Mouse (Mus musculus) brown adipose tissue, adult 24 weeks (tissue): ENCODE data around the gene Gnpat. TPM values are rescaled to one million over a fixed set of nuclear protein-coding genes. Genes with fewer than 3 reads are reported as not detected.
"Not testable (repeated sequence)": the region's sequence is repeated elsewhere in the genome, so short reads cannot be mapped to it uniquely, and the experiment has no call there.

Experiments used
- H3K27ac ChIP-seq: fragments of 200-500 bp; replicated peaks from 2 replicates; pipeline ENCODE4 v1.5.1; 2012; ENCODE audit warnings: low read depth, mild to moderate bottlenecking, low read length
- H3K4me1 ChIP-seq: fragments of 200-500 bp; 2 replicates; pipeline ENCODE4 v1.6.1; 2012; ENCODE audit warnings: low read length, mixed read lengths; ENCODE audit not compliant: control insufficient read depth, insufficient read depth, insufficient read length
- H3K4me3 ChIP-seq: fragments of 200-500 bp; 2 replicates; pipeline ENCODE4 v1.5.1; 2012; ENCODE audit warnings: low read depth, mild to moderate bottlenecking, low read length, moderate library complexity; ENCODE audit not compliant: insufficient read depth
- polyA plus RNA-seq: library from polyadenylated mRNA; stranded (reverse); fragments of >200 nt; gene quantifications from 2 replicates; pipeline ENCODE4 v1.2.4, GENCODE M21; 2012; ENCODE audit not compliant: missing spikeins, insufficient read depth, insufficient read length

Gnpat gene
- polyA plus RNA-seq, 1 experiment = 153 TPM

GRCm38 (mm10) chr8:124833430-124834205 is 29.2 kb upstream of the Gnpat start:
- peaks cover 9% of the 10 kb centered on the region; the same call in 1 of the 2 replicates for H3K4me1 ChIP-seq
- peak overlapping the region; percentile 61 for H3K4me3 ChIP-seq
- peak overlapping the region; percentile 98 for H3K27ac ChIP-seq

- Histone ChIP-seq H3K4me3 (no peak overlapping the region), H3K4me1 (peaks cover 11% of the 10 kb centered on the region; the same call in 1 of the 2 replicates), H3K27ac (peak overlapping the region; percentile 52)
These were observed 27.0 kb upstream of the Gnpat start for GRCm38 (mm10) chr8:124835848-124836247.

- Histone ChIP-seq H3K27ac (peak overlapping the region; percentile 52), H3K4me3 (no peak overlapping the region), H3K4me1 (peaks cover 11% of the 10 kb centered on the region; the same call in 1 of the 2 replicates)
These were observed 26.6 kb upstream of the Gnpat start for GRCm38 (mm10) chr8:124836273-124836672.

- no peak overlapping the region for H3K4me3 ChIP-seq
- H3K4me1 ChIP-seq = peaks cover 11% of the 10 kb centered on the region; the same call in 1 of the 2 replicates
- H3K27ac ChIP-seq = no peak overlapping the region
These were observed 25.9 kb upstream of the Gnpat start for GRCm38 (mm10) chr8:124836907-124837306.

- no peak overlapping the region for H3K4me3 ChIP-seq
- H3K4me1 ChIP-seq = peaks cover 14% of the 10 kb centered on the region; the same call in 1 of the 2 replicates
- H3K27ac ChIP-seq = no peak overlapping the region; the same call in 1 of the 2 replicates
These were observed 24.9 kb upstream of the Gnpat start for GRCm38 (mm10) chr8:124837956-124838355.

GRCm38 (mm10) chr8:124839371-124839770 is 23.5 kb upstream of the Gnpat start:
- no peak overlapping the region for H3K27ac ChIP-seq
- no peak overlapping the region for H3K4me3 ChIP-seq
- H3K4me1 ChIP-seq = peaks cover 26% of the 10 kb centered on the region

- H3K4me1 ChIP-seq = peaks cover 24% of the 10 kb centered on the region
- H3K27ac ChIP-seq = 0 out of 2 replicates have a peak overlapping the region, but pooled peaks have one; percentile 42
- H3K4me3 ChIP-seq = no peak overlapping the region
These were observed 21.9 kb upstream of the Gnpat start for GRCm38 (mm10) chr8:124840900-124841299.

- Histone ChIP-seq H3K4me1 (peaks cover 24% of the 10 kb centered on the region), H3K27ac (no peak overlapping the region), H3K4me3 (no peak overlapping the region)
These were observed 21.1 kb upstream of the Gnpat start for GRCm38 (mm10) chr8:124841775-124842174.

GRCm38 (mm10) chr8:124842929-124843328 is 19.9 kb upstream of the Gnpat start:
- H3K27ac ChIP-seq = peak overlapping the region; percentile 70

GRCm38 (mm10) chr8:124845131-124845530 is 17.7 kb upstream of the Gnpat start:
- Histone ChIP-seq H3K4me1 (peaks cover 21% of the 10 kb centered on the region), H3K27ac (peak overlapping the region; percentile 75), H3K4me3 (no peak overlapping the region)

More at GRCm38 (mm10) chr8:124842929-124843328, 19.9 kb upstream of the Gnpat start:
- peaks cover 23% of the 10 kb centered on the region for H3K4me1 ChIP-seq
- not testable (repeated sequence) for H3K4me3 ChIP-seq

- no peak overlapping the region for H3K4me3 ChIP-seq
- H3K27ac ChIP-seq = peak overlapping the region; percentile 75
- H3K4me1 ChIP-seq = peaks cover 20% of the 10 kb centered on the region
These were observed 17.3 kb upstream of the Gnpat start for GRCm38 (mm10) chr8:124845573-124845972.

- Histone ChIP-seq H3K4me1 (no peaks in the 10 kb centered on the region), H3K4me3 (no peak overlapping the region), H3K27ac (no peak overlapping the region)
These were observed 9.3 kb upstream of the Gnpat start for GRCm38 (mm10) chr8:124853511-124853910.

GRCm38 (mm10) chr8:124859466-124859865 is 3.4 kb upstream of the Gnpat start:
- Histone ChIP-seq H3K4me3 (no peak overlapping the region), H3K27ac (no peak overlapping the region), H3K4me1 (no peaks in the 10 kb centered on the region)

GRCm38 (mm10) chr8:124860188-124860587 is 2.6 kb upstream of the Gnpat start:
- no peak overlapping the region for H3K4me3 ChIP-seq
- no peaks in the 10 kb centered on the region for H3K4me1 ChIP-seq
- no peak overlapping the region for H3K27ac ChIP-seq

GRCm38 (mm10) chr8:124863163-124863677 is 387 bp downstream of the Gnpat start:
- Histone ChIP-seq H3K27ac (peak overlapping the region; percentile 82), H3K4me1 (peaks cover 6% of the 10 kb centered on the region), H3K4me3 (peak overlapping the region; percentile 71)

- Histone ChIP-seq H3K27ac (peak overlapping the region; percentile 82), H3K4me1 (peaks cover 9% of the 10 kb centered on the region), H3K4me3 (peak overlapping the region; percentile 71)
These were observed 896 bp downstream of the Gnpat start for GRCm38 (mm10) chr8:124863729-124864128.
